Mouse (Mus musculus) ES-E14 (cell line): ENCODE results near the gene Tpst2.

Source experiments
- CHD2 ChIP-seq: IDR thresholded peaks from 2 replicates; pipeline ENCODE4 v1.6.1; 2014; ENCODE audit warnings: mild to moderate bottlenecking, low read depth, low read length, inconsistent platforms
- MAFK ChIP-seq: IDR thresholded peaks from 2 replicates; pipeline ENCODE4 v1.6.1; 2014; ENCODE audit warnings: mild to moderate bottlenecking, low read depth, low read length, inconsistent platforms; ENCODE audit not compliant: insufficient read depth
- ZC3H11A ChIP-seq: IDR thresholded peaks from 2 replicates; pipeline ENCODE4 v1.6.1; 2012; ENCODE audit warnings: low read depth, mild to moderate bottlenecking, inconsistent platforms, low read length, borderline replicate concordance
- ZNF384 ChIP-seq: IDR thresholded peaks from 2 replicates; pipeline ENCODE4 v1.6.1; 2012; ENCODE audit warnings: low read depth, low read length, inconsistent platforms

DNA sequence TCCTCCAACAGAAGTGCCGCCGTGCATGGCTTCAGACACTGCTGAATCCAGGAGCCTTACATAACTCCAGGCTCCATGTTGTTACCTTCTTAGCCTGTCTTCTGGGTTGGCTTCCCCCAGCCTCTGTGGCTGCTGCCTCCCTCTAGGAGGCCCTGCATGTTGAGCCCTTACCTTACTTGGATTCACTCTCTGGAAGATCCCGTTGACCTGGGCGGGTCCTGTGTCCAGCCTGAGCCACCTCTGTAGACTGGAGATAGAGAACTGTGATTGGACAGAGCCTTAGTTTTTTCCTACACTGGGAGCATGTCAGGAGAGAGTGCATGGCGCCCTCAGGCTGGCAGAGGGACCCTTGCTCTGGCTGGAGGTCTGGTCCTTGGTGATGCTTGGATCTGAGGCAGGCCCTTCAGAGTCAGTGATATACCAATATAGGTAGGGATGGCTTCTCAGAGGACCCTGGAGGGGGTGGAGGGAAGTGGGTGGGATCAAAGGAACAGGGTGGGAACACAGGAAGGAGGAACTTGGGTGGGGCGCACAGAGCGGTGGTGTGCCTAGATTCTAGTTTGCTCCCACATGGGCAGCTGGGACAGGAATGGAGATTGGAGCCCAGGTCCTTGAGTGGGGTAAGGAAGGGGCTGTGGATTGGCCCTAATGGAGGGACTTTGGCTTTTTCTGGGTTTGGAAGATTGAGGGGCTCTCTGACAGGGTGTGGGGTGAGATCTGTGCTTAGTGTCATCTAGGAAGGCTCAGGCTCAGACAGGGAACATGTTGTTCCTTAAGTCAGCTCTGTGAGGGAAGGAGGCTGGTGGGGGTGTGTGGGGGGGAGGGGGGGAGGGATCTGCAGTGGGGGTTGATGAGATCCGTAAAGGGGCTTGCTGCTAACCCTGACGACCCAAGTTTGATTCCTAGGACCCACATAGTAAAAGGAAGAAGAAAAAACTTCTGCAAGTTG lies 12.0 kb downstream of the Tpst2 start:
- TF ChIP-seq ZNF384 (no peak), CHD2 (no peak), MAFK (no peak), ZC3H11A (no peak)
